ENCODE assay signal across 11 mouse cellular contexts in genomic region chr2:105612706-105613105, GRCm38 (mm10). TPM values are rescaled to one million over a fixed set of nuclear protein-coding genes. Genes with fewer than 3 reads are reported as not detected.
A peak's percentile ranks its signal among the peaks of the same experiment; 100 is the strongest.
DNase-seq lines count a peak whose midpoint lies in the region; ATAC-seq and TF ChIP-seq lines count a peak whose summit lies in the region.
"Had no signal": no experiment of that assay in that cellular context is flagged by ENCODE, and none has a peak within 500 bp of the region (broad histone marks: within the 10 kb centered on the region; RNA-seq: fewer than 3 reads in every experiment).

No protein-coding gene starts in this region.

- TF ChIP-seq EP300 in heart, postnatal 0 days (IDR thresholded peaks at IDR 0.05; ENCODE audit: low read depth): no peak

- no peak for DNase-seq in heart, postnatal 0 days (ENCODE audit: low spot score)
- DNase-seq in heart, postnatal 10 days: no peak
- no peak for DNase-seq in forebrain, embryonic 11.5 days (ENCODE audit: low spot score)
- DNase-seq in limb, embryonic 11.5 days (ENCODE audit: low spot score): no peak
- no peak for DNase-seq in layer of hippocampus, postnatal 14 days (ENCODE audit: low spot score in 2 of 2)
- no peak for DNase-seq in right cerebral cortex, adult 2 months (ENCODE audit: low spot score in 2 of 2)
- DNase-seq: kidney, adult 2 months had no signal

- no peak for TF ChIP-seq CTCF in heart, postnatal 0 days (IDR thresholded peaks at IDR 0.05; ENCODE audit: low read depth)
- no peak for TF ChIP-seq CTCF in E14TG2a.4 (conservative IDR thresholded peaks at IDR 0.05; ENCODE audit: low read length)

- H3K4me1 ChIP-seq in heart, postnatal 0 days (ENCODE audit: control insufficient read depth, insufficient read depth): 0 out of 2 replicates have a peak, but pooled peaks cover 5% of the 10 kb centered on the region
- H3K4me1 ChIP-seq in E14TG2a.4 (replicated peaks; ENCODE audit: low read depth, low read length): peaks cover 69% of the 10 kb centered on the region
- H3K4me1 ChIP-seq in forebrain, embryonic 11.5 days (replicated peaks; ENCODE audit: control insufficient read depth, insufficient read depth, low read length): peaks cover 39% of the 10 kb centered on the region
- H3K4me1 ChIP-seq in limb, embryonic 11.5 days (ENCODE audit: control insufficient read depth, insufficient read depth, low read length): peaks cover 10% of the 10 kb centered on the region

- no peak for ATAC-seq in heart, postnatal 0 days (ENCODE audit: insufficient read depth, low read depth)
- no peak for ATAC-seq in forebrain, embryonic 11.5 days (replicated peaks; ENCODE audit: low FRiP score)
- ATAC-seq in limb, embryonic 11.5 days (ENCODE audit: insufficient number of reproducible peaks, low FRiP score, low TSS enrichment, low read depth): no peak
- ATAC-seq in CD4-positive, CD25-positive, alpha-beta regulatory T cell, adult 4 months: no peak

- H3K4me3 ChIP-seq in heart, postnatal 0 days (ENCODE audit: low read depth, low read length): no peak overlapping the region
- H3K4me3 ChIP-seq in E14TG2a.4 (replicated peaks; ENCODE audit: low read length): peak overlapping the region; percentile 35
- no peak overlapping the region for H3K4me3 ChIP-seq in forebrain, embryonic 11.5 days (ENCODE audit: low read depth, low read length)
- H3K4me3 ChIP-seq in limb, embryonic 11.5 days (ENCODE audit: low read depth, low read length): no peak overlapping the region

- no peaks in the 10 kb centered on the region for H3K9me3 ChIP-seq in heart, postnatal 0 days (replicated peaks; ENCODE audit: control insufficient read depth, low read length)
- H3K9me3 ChIP-seq in E14TG2a.4 (ENCODE audit: low read length): no peaks in the 10 kb centered on the region
- no peaks in the 10 kb centered on the region for H3K9me3 ChIP-seq in forebrain, embryonic 11.5 days (ENCODE audit: control insufficient read depth, low read length)
- no peaks in the 10 kb centered on the region for H3K9me3 ChIP-seq in limb, embryonic 11.5 days (ENCODE audit: control insufficient read depth, low read length)

- H3K27ac ChIP-seq in heart, postnatal 0 days (ENCODE audit: low read depth): no peak overlapping the region
- peak overlapping the region; percentile 63; the same call in 1 of the 2 replicates for H3K27ac ChIP-seq in forebrain, embryonic 11.5 days (ENCODE audit: low read depth, low read length)
- no peak overlapping the region for H3K27ac ChIP-seq in limb, embryonic 11.5 days (replicated peaks; ENCODE audit: low read depth, low read length)
- H3K27ac ChIP-seq: macrophage had no signal

- peak overlapping the region; percentile 18; the same call in 1 of the 2 replicates for H3K4me2 ChIP-seq in heart, postnatal 0 days (ENCODE audit: low read depth, low read length)
- peak overlapping the region; percentile 40 for H3K4me2 ChIP-seq in forebrain, embryonic 11.5 days (ENCODE audit: low read depth, low read length, severe bottlenecking)
- H3K4me2 ChIP-seq in limb, embryonic 11.5 days (ENCODE audit: low read depth, severe bottlenecking): peak overlapping the region; percentile 31; the same call in 1 of the 2 replicates

- H3K27me3 ChIP-seq in heart, postnatal 0 days (ENCODE audit: control insufficient read depth, insufficient read depth, low read length): 0 out of 2 replicates have a peak, but pooled peaks cover 5% of the 10 kb centered on the region
- peaks cover 46% of the 10 kb centered on the region for H3K27me3 ChIP-seq in E14TG2a.4 (ENCODE audit: insufficient read depth, low read length)
- H3K27me3 ChIP-seq in forebrain, embryonic 11.5 days (ENCODE audit: control insufficient read depth, insufficient read depth, low read length): no peaks in the 10 kb centered on the region
- no peaks in the 10 kb centered on the region for H3K27me3 ChIP-seq in limb, embryonic 11.5 days (ENCODE audit: control insufficient read depth, insufficient read depth, low read length)
- H3K27me3 ChIP-seq: CH12.LX had no signal

- no peak overlapping the region for H3K9ac ChIP-seq in heart, postnatal 0 days (replicated peaks; ENCODE audit: low read depth, low read length)
- H3K9ac ChIP-seq in forebrain, embryonic 11.5 days (ENCODE audit: low read length): peak overlapping the region; percentile 30; the same call in 1 of the 2 replicates
- H3K9ac ChIP-seq in limb, embryonic 11.5 days (ENCODE audit: low read length): no peak overlapping the region

- 44% methylated on average over 7 of the region's 7 CpGs for WGBS in heart, postnatal 0 days
- WGBS in forebrain, embryonic 11.5 days: 26% methylated on average over 7 of the region's 7 CpGs
- WGBS in limb, embryonic 11.5 days: 35% methylated on average over 7 of the region's 7 CpGs

- intact Hi-C loops in heart, postnatal 10 days (cut with DNase I): no loop called here

- H3K36me3 ChIP-seq in heart, postnatal 0 days (replicated peaks; ENCODE audit: control insufficient read depth, insufficient read depth, low read length): no peaks in the 10 kb centered on the region
- no peaks in the 10 kb centered on the region for H3K36me3 ChIP-seq in E14TG2a.4 (ENCODE audit: insufficient read depth, low read length)
- H3K36me3 ChIP-seq in forebrain, embryonic 11.5 days (ENCODE audit: control insufficient read depth, insufficient read depth, low read length): no peaks in the 10 kb centered on the region
- H3K36me3 ChIP-seq in limb, embryonic 11.5 days (ENCODE audit: control insufficient read depth, insufficient read depth, low read length): no peaks in the 10 kb centered on the region

RNA-seq across cellular contexts. Expression of gene Pax6, which starts 56.0 kb away (rescaled TPM):
- total RNA-seq in heart, postnatal 0 days (2014; rRNA removed; ENCODE audit: low replicate concordance): not detected in 2 replicates
- 0.05 and 0.15 TPM in 2 replicates for polyA plus RNA-seq in heart, postnatal 0 days (2015; fragmentation: Nextera tagmentation; extraction: Ambion mirVana)
- total RNA-seq in heart, postnatal 10 days (2021): not detected
- polyA plus RNA-seq in forebrain, embryonic 11.5 days (2014; fragmentation: Nextera tagmentation; extraction: Ambion mirVana): 97.2 and 103 TPM in 2 replicates
- 0.11 and 0.23 TPM in 2 replicates for polyA plus RNA-seq in limb, embryonic 11.5 days (2014; fragmentation: Nextera tagmentation; extraction: Ambion mirVana)
- total RNA-seq in layer of hippocampus, postnatal 14 days (2021): 10 to 100 TPM; 11.1 to 11.2 TPM
- 1 to 10 TPM in 1 of 2 experiments, not detected in 1; 1.3 TPM for polyA plus RNA-seq in CD4-positive, CD25-positive, alpha-beta regulatory T cell, adult 4 months (2017; shearing (Covaris generic))
- polyA plus RNA-seq: kidney, adult 2 months; macrophage had no signal

Comparison
In these comparisons a context has a peak if more than half of its experiments do, and no peak if none do; other contexts are left out.
1. RNA of gene Pax6, which starts 56.0 kb away (polyA plus RNA-seq): 97.2 to 103 TPM in forebrain, embryonic 11.5 days; 1.3 TPM in CD4-positive, CD25-positive, alpha-beta regulatory T cell, adult 4 months, 0.05 to 0.15 TPM in heart, postnatal 0 days and 0.11 to 0.23 TPM in limb, embryonic 11.5 days; every median in the first group is over 10 times any median in the second.
2. Peak in every context shown above with its lines, with median percentiles within 50 percentile points of each other: H3K4me2 ChIP-seq.